Mouse (Mus musculus) thymus, postnatal 25 days (tissue): ENCODE data around the gene Adk.

Experiments
- DNase-seq: peaks from one replicate; pipeline ENCODE4 v3.0.0; 2022

Gene Adk

DNA sequence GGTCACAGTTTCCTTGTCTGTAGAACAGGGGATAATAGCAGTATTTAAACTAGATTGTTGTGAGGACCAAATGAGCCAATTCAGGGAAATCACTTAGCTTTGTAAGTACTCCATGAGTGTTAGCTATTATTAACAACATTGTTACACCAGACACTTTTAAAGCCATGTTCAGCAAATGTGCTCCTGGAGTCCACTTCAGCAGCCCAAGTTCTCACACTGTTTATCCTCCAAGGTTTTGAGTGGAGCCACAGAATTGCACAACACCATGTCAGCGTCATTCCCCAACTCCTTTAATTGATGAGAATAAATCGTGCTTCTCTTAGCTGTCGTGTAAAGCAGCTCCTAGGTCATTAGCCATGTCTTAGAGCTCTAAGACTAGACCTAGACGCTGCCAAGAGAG lies 437.8 kb downstream of the Adk start:
- no peak for DNase-seq
